ENCODE assay signal across 7 mouse cellular contexts in genomic region chr7:25688810-25689586, GRCm38 (mm10). TPM values are rescaled to one million over a fixed set of nuclear protein-coding genes. Genes with fewer than 3 reads are reported as not detected.
DNase-seq lines count a peak whose midpoint lies in the region; ATAC-seq lines count a peak whose summit lies in the region.

No protein-coding gene starts in this region.

- H3K9ac ChIP-seq in lung, embryonic 16.5 days (ENCODE audit: low read length) = peak overlapping the region; percentile 90

- peak; percentile 71 for ATAC-seq in lung, embryonic 16.5 days (ENCODE audit: low read depth)

- peak overlapping the region; percentile 51 for H3K27ac ChIP-seq in lung, embryonic 16.5 days (ENCODE audit: low read length)

- intact Hi-C loops in left cerebral cortex, postnatal 14 days (cut with DNase I) = no loop called here

- DNase-seq in Muller cell, postnatal 12 days (ENCODE audit: inconsistent ontology term) = peak; percentile 87
- DNase-seq in c-Kit-positive CD71-positive TER-119-positive erythroid progenitor cells, embryonic 14.5 days (ENCODE audit: low spot score) = peak; percentile 86
- peak; percentile 99 for DNase-seq in heart, adult 11 months
- DNase-seq in kidney, adult 11 months = peak; percentile 76
- peak; percentile 53 for DNase-seq in retina, embryonic 14.5 days (ENCODE audit: low spot score)
- no peak for DNase-seq in left cerebral cortex, postnatal 14 days (ENCODE audit: low spot score in 2 of 2)

- no peaks in the 10 kb centered on the region for H3K9me3 ChIP-seq in lung, embryonic 16.5 days (ENCODE audit: control insufficient read depth, low read length)

- H3K4me2 ChIP-seq in lung, embryonic 16.5 days (ENCODE audit: low read depth, low read length) = peak overlapping the region; percentile 95

- peaks cover 22% of the 10 kb centered on the region for H3K4me1 ChIP-seq in lung, embryonic 16.5 days (replicated peaks; ENCODE audit: control insufficient read depth, insufficient read depth, low read length)

- under 1% methylated on average over 46 of the region's 52 CpGs for WGBS in lung, embryonic 16.5 days

- peak overlapping the region; percentile 81 for H3K4me3 ChIP-seq in lung, embryonic 16.5 days (ENCODE audit: low read length)

- peaks cover 5% of the 10 kb centered on the region for H3K27me3 ChIP-seq in lung, embryonic 16.5 days (ENCODE audit: control insufficient read depth, insufficient read depth, low read depth, low read length)

- H3K36me3 ChIP-seq in lung, embryonic 16.5 days (ENCODE audit: control insufficient read depth, insufficient read depth, low read length) = no peaks in the 10 kb centered on the region; the same call in 1 of the 2 replicates

RNA-seq across cellular contexts. Expression of gene Tgfb1, which starts 2.2 kb away (rescaled TPM):
- polyA plus RNA-seq in lung, embryonic 16.5 days (2015; fragmentation: Nextera tagmentation; extraction: Ambion mirVana) = 3.1 and 3.4 TPM in 2 replicates
- 10 to 100 TPM; 10.9 to 11.1 TPM for total RNA-seq in left cerebral cortex, postnatal 14 days (2021)

RNA-seq across cellular contexts. Expression of gene B9d2, which starts 8.4 kb away (rescaled TPM):
- polyA plus RNA-seq in lung, embryonic 16.5 days (2015; fragmentation: Nextera tagmentation; extraction: Ambion mirVana) = 33.1 and 35.8 TPM in 2 replicates
- total RNA-seq in left cerebral cortex, postnatal 14 days (2021) = 10 to 100 TPM; 25.5 to 30.1 TPM

RNA-seq across cellular contexts. Expression of gene Tmem91, which starts 14.0 kb away (rescaled TPM):
- polyA plus RNA-seq in lung, embryonic 16.5 days (2015; fragmentation: Nextera tagmentation; extraction: Ambion mirVana) = 3.6 and 3.9 TPM in 2 replicates
- 10 to 100 TPM; 40.2 to 48.8 TPM for total RNA-seq in left cerebral cortex, postnatal 14 days (2021)

RNA-seq across cellular contexts. Expression of gene Ccdc97, which starts 29.9 kb away (rescaled TPM):
- 21.1 and 24.9 TPM in 2 replicates for polyA plus RNA-seq in lung, embryonic 16.5 days (2015; fragmentation: Nextera tagmentation; extraction: Ambion mirVana)
- total RNA-seq in left cerebral cortex, postnatal 14 days (2021) = 10 to 100 TPM; 56.2 to 56.7 TPM

RNA-seq across cellular contexts. Expression of gene Exosc5, which starts 30.0 kb away (rescaled TPM):
- 70.6 and 71.2 TPM in 2 replicates for polyA plus RNA-seq in lung, embryonic 16.5 days (2015; fragmentation: Nextera tagmentation; extraction: Ambion mirVana)
- 10 to 100 TPM; 22.6 to 23.9 TPM for total RNA-seq in left cerebral cortex, postnatal 14 days (2021)

Comparison
In these comparisons a context has a peak if more than half of its experiments do, and no peak if none do; other contexts are left out.
1. DNase-seq: peak in Muller cell, postnatal 12 days (single experiment), c-Kit-positive CD71-positive TER-119-positive erythroid progenitor cells, embryonic 14.5 days (single experiment), heart, adult 11 months (single experiment), kidney, adult 11 months (single experiment) and retina, embryonic 14.5 days (single experiment); none in left cerebral cortex, postnatal 14 days (0 of 2).